Mouse (Mus musculus) A20 (cell line): ENCODE data around the gene Msl2.
A peak's percentile ranks its signal among the peaks of the same experiment; 100 is the strongest.

Experiments used
- DNase-seq: peaks from one replicate; pipeline ENCODE4 v3.0.0-alpha.2; 2011; ENCODE audit warnings: low read depth, low spot score

Gene Msl2

GRCm38 (mm10) chr9:101074332-101075021, 576 bp downstream of the Msl2 start:
- DNase-seq: peak; percentile 84

GRCm38 (mm10) chr9:101075091-101075581, 1.2 kb downstream of the Msl2 start:
- peak; percentile 55 for DNase-seq

- no peak for DNase-seq
Observed at GRCm38 (mm10) chr9:101075694-101076093, 1.8 kb downstream of the Msl2 start.

- DNase-seq: peak; percentile 71
Observed at GRCm38 (mm10) chr9:101076095-101076875, 2.4 kb downstream of the Msl2 start.

- no peak for DNase-seq
Observed at GRCm38 (mm10) chr9:101077486-101077885, 3.6 kb downstream of the Msl2 start.

- DNase-seq: peak; percentile 66
Observed at GRCm38 (mm10) chr9:101078579-101078978, 4.7 kb downstream of the Msl2 start.

GRCm38 (mm10) chr9:101080046-101080685, 6.3 kb downstream of the Msl2 start:
- DNase-seq: peak; percentile 27

GRCm38 (mm10) chr9:101083728-101084127, 9.8 kb downstream of the Msl2 start:
- no peak for DNase-seq

GRCm38 (mm10) chr9:101095425-101095824, 21.5 kb downstream of the Msl2 start:
- DNase-seq: no peak

- no peak for DNase-seq
Observed at GRCm38 (mm10) chr9:101096461-101096860, 22.6 kb downstream of the Msl2 start.

GRCm38 (mm10) chr9:101097542-101097941, 23.6 kb downstream of the Msl2 start:
- DNase-seq: no peak

- no peak for DNase-seq
Observed at GRCm38 (mm10) chr9:101099445-101099844, 25.5 kb downstream of the Msl2 start.

GRCm38 (mm10) chr9:101100163-101100562, 26.3 kb downstream of the Msl2 start:
- DNase-seq: no peak

GRCm38 (mm10) chr9:101101547-101101946, 27.6 kb downstream of the Msl2 start:
- no peak for DNase-seq

GRCm38 (mm10) chr9:101102288-101102687, 28.4 kb downstream of the Msl2 start:
- no peak for DNase-seq

GRCm38 (mm10) chr9:101104931-101105330, 31.0 kb downstream of the Msl2 start:
- no peak for DNase-seq

- DNase-seq: no peak
Observed at GRCm38 (mm10) chr9:101105735-101106134, 31.8 kb downstream of the Msl2 start.

GRCm38 (mm10) chr9:101107386-101107785, 33.5 kb downstream of the Msl2 start:
- no peak for DNase-seq

- no peak for DNase-seq
Observed at GRCm38 (mm10) chr9:101110013-101110412, 36.1 kb downstream of the Msl2 start.

- DNase-seq: no peak
Observed at GRCm38 (mm10) chr9:101113317-101113716, 39.4 kb downstream of the Msl2 start.

- no peak for DNase-seq
Observed at GRCm38 (mm10) chr9:101114182-101114884, 40.4 kb downstream of the Msl2 start.

- no peak for DNase-seq
Observed at GRCm38 (mm10) chr9:101143635-101144034, 69.7 kb downstream of the Msl2 start.
